Mouse (Mus musculus) megakaryocyte, embryonic 14.5 days (primary cell): ENCODE data around the gene Esr2. TPM values are rescaled to one million over a fixed set of nuclear protein-coding genes. Genes with fewer than 3 reads are reported as not detected.

Experiments
- H3K27me3 ChIP-seq: replicated peaks from 2 replicates; pipeline ENCODE3; 2012; ENCODE audit warnings: inconsistent platforms
- H3K36me3 ChIP-seq: replicated peaks from 2 replicates; pipeline ENCODE3; 2012; ENCODE audit warnings: low read length, inconsistent platforms, mixed read lengths
- H3K4me1 ChIP-seq: 2 replicates; pipeline ENCODE4 v1.6.1; 2012; ENCODE audit warnings: inconsistent platforms
- H3K4me3 ChIP-seq: replicated peaks from 2 replicates; pipeline ENCODE3; 2012; ENCODE audit warnings: moderate library complexity, mild to moderate bottlenecking, inconsistent platforms
- H3K9me3 ChIP-seq: 2 replicates; pipeline ENCODE4 v1.6.1; 2012; ENCODE audit warnings: inconsistent platforms
- FLI1 ChIP-seq: IDR thresholded peaks from 2 replicates; pipeline ENCODE4 v1.6.1; 2012; ENCODE audit warnings: low read length, inconsistent platforms, mixed read lengths
- GATA1 ChIP-seq: IDR thresholded peaks from 3 replicates; pipeline ENCODE4 v1.6.1; 2012; ENCODE audit warnings: mixed read lengths, low read length, inconsistent platforms, borderline replicate concordance
- polyA plus RNA-seq: library from polyadenylated mRNA; stranded (reverse); fragments of >175 nt; gene quantifications from 2 replicates; pipeline ENCODE4 v1.2.3, GENCODE M21; 2012; ENCODE audit warnings: low replicate concordance; ENCODE audit not compliant: insufficient read depth

The Esr2 gene
- polyA plus RNA-seq, 1 experiment: not detected

DNA sequence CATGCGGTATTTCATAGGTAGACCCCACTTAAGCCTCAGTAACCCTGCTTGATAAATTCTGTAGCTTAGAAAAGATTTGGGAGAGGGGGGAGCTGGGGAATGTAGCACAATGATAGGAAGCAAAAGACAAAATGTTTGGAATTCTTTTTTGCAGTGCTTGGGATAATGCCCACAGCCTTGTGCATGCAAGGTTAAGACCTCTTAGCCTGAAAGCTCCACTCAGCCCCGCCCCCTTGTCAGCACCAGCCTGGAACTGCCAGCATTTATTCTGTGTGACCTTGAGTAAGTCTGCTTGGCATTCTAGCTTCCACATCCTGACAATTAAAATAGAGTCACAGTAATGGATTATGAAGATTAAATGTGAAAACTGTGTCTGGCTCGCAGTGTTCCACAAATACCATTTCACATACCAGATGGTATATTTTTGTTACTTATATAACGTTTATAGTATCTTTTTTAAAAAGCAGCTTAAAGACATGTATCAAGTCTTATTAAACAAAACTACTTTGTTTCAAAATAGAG, 59.4 kb downstream of the Esr2 start:
- H3K27me3 ChIP-seq: peaks cover 9% of the 10 kb centered on the region
- no peaks in the 10 kb centered on the region for H3K36me3 ChIP-seq
- H3K4me3 ChIP-seq: no peak overlapping the region
- no peaks in the 10 kb centered on the region for H3K4me1 ChIP-seq
- no peak for TF ChIP-seq FLI1
- TF ChIP-seq GATA1: no peak
- H3K9me3 ChIP-seq: peaks cover 6% of the 10 kb centered on the region; the same call in 1 of the 2 replicates

DNA sequence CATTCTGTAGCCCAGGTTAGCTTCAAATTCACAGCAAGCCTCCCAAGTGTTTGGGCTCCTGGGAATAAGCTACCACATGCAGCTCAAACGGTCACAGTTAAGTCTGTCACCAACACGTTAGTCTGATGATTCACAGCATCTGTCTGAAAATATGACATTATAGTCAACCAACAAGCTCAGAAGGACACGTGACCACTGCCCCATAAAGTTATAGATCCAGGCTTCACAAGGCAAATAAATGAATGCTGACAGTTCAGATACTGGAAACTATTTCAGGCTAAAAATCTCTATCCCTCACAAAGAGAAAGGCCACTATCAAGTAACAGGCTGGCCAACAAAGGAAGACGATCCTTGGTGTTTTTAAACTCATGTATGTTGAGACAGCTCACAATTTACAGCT, 60.5 kb downstream of the Esr2 start:
- Histone ChIP-seq H3K4me3 (no peak overlapping the region), H3K9me3 (peaks cover 3% of the 10 kb centered on the region; the same call in 1 of the 2 replicates), H3K36me3 (no peaks in the 10 kb centered on the region), H3K4me1 (no peaks in the 10 kb centered on the region), H3K27me3 (peaks cover 8% of the 10 kb centered on the region)
- no peak for TF ChIP-seq FLI1
- no peak for TF ChIP-seq GATA1

DNA sequence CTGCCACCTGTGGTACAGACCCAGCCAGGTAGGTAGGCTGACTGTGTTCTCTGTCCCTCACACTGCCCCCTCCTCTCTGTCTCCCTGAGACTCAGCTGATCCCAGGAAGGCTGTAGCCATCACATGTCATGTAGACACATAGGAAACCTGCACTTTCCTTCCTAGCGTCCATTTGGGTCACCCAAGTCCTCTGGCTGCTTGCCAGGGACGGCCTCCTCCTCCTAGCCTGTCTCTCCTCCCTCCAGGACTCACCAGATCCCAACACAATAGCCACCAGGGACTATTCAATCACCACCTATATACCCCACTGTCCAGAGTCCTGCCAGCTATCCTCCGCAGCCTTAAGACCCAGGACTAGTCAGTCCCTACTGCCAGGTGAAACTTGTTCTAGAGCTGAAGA, 66.0 kb downstream of the Esr2 start:
- no peaks in the 10 kb centered on the region for H3K4me1 ChIP-seq
- peaks cover 6% of the 10 kb centered on the region for H3K27me3 ChIP-seq
- no peak overlapping the region for H3K4me3 ChIP-seq
- no peaks in the 10 kb centered on the region for H3K9me3 ChIP-seq
- TF ChIP-seq FLI1 (no peak), GATA1 (no peak)
- no peaks in the 10 kb centered on the region for H3K36me3 ChIP-seq

- Histone ChIP-seq H3K27me3 (peaks cover 4% of the 10 kb centered on the region), H3K9me3 (no peaks in the 10 kb centered on the region), H3K36me3 (no peaks in the 10 kb centered on the region), H3K4me3 (no peak overlapping the region), H3K4me1 (no peaks in the 10 kb centered on the region)
- TF ChIP-seq FLI1 (no peak), GATA1 (no peak)
Measured at GRCm38 (mm10) chr12:76109646-76110405, 67.2 kb downstream of the Esr2 start.

- TF ChIP-seq FLI1 (no peak), GATA1 (no peak)
- Histone ChIP-seq H3K27me3 (no peaks in the 10 kb centered on the region), H3K4me3 (no peak overlapping the region), H3K9me3 (no peaks in the 10 kb centered on the region), H3K36me3 (no peaks in the 10 kb centered on the region), H3K4me1 (no peaks in the 10 kb centered on the region)
Measured at GRCm38 (mm10) chr12:76104596-76105351, 72.3 kb downstream of the Esr2 start.

DNA sequence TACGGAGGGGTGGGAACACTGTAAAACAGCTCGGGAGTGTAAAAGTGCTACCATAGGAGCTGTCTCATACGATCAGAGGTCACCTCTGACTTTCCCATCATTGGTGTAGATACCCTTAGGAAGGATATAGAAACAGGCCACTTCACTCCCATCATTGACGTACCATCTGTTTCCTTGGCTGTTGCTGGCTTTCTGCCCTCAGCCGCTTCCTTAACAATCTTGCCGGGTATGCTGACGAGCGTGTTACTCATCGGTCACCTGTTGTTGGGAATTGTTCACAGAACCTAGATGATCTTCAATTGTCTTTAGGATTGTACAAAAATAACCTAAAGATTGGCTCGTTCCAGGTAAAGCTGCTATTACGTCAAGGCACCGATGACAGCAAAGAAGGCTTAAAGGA, 74.4 kb downstream of the Esr2 start:
- Histone ChIP-seq H3K36me3 (no peaks in the 10 kb centered on the region), H3K27me3 (no peaks in the 10 kb centered on the region), H3K4me1 (no peaks in the 10 kb centered on the region), H3K9me3 (no peaks in the 10 kb centered on the region), H3K4me3 (no peak overlapping the region)
- TF ChIP-seq FLI1 (no peak), GATA1 (no peak)

DNA sequence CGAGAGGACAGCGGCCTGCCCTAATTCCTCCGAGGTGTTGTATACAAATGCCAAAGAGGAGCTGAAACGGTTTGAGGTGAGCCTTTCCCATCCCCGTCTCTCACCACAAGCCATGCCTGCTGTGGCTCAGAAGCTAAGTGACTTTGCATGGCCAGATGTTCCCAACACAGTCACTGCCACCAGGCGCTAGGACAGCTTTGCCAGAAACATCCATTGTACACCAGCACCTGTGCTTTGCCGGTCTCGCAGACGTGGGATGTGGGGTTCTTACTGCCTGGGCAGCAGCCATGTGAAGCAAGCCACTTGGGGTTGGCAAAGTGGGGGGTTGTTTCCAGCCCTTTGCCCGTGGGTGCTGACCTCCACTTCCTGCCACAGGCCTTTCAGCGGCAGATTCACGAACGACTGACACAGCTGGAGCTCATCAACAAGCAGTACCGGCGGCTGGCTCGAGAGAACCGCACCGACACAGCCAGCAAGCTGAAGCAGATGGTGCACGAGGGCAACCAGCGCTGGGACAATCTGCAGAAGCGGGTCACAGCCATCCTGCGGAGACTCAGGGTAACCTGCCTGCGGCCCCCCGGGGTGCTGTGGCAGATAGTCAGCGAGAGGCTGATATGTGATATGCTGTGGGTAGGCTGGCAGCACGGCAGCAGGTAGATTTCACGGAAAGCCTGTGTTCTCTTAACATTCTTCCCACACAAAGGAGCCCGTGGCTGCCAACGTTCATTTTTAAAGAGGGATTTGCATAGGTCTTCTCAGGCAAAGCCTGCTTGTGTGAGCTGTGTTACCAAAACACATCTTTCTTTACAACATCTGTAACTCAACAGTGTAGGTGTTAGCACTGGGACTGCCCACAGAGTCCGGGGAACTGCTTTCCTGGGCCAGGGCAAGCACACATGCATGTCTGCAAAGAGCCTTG, 81.7 kb downstream of the Esr2 start:
- Histone ChIP-seq H3K9me3 (no peaks in the 10 kb centered on the region), H3K4me1 (no peaks in the 10 kb centered on the region), H3K27me3 (no peaks in the 10 kb centered on the region), H3K4me3 (no peak overlapping the region), H3K36me3 (no peaks in the 10 kb centered on the region)
- no peak for TF ChIP-seq FLI1
- TF ChIP-seq GATA1: no peak

DNA sequence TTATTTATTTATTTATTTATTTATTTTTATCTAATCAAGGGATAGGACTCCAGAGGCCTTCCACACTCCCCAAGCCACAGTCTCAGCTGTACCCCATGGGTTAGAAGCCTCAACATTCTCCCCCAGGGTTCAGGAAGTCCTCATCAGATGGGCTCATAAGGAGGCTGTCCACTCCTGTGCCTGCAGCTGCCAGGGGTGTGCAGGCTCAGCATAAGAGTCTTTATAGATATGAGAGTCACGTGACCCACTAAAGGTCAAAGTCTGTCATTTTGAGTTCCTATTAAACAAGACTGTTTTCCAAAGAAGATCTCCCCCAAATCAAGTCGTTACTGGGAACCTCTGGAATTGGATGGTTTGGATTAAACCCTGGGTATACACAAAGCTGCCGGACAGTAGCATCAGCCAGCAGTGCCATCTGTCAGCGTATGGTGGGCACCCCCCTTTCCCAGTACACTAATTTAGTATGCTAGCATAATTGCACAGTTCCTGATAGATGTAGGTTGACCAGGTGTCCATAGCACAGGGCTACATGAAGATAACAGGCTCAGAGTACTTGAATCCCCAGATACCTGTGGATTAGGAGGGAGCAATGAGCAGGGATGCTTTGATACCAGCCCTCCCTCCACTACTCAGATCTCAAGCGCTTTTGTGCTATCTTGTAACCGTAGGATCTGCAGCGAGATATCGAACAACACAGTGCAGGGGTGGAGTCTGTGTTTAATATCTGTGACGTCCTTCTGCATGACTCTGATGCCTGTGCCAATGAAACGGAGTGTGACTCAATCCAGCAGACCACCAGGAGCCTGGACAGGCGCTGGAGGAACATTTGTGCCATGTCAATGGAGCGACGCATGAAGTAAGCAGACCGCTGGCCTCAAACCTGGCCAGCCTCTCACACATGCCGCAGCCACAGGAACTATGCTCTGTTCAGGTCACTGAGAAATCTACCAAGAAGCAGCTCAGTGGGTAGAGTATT, 83.2 kb downstream of the Esr2 start:
- Histone ChIP-seq H3K9me3 (no peaks in the 10 kb centered on the region), H3K4me1 (no peaks in the 10 kb centered on the region), H3K36me3 (no peaks in the 10 kb centered on the region), H3K27me3 (no peaks in the 10 kb centered on the region), H3K4me3 (no peak overlapping the region)
- TF ChIP-seq GATA1: no peak
- TF ChIP-seq FLI1: no peak
